Mouse (Mus musculus) small intestine, adult 2 months (tissue): ENCODE results near the gene Srgn.

Experiments used
- CTCF ChIP-seq: fragments of 200-500 bp; IDR thresholded peaks from 2 replicates; pipeline ENCODE4 v1.5.1; 2012; ENCODE audit warnings: low read depth, mild to moderate bottlenecking, control low read depth, inconsistent platforms, low read length, moderate library complexity, mixed read lengths; ENCODE audit not compliant: insufficient replicate concordance, insufficient read length; ENCODE audit errors: extremely low read depth
- POLR2A ChIP-seq: fragments of 200-500 bp; IDR thresholded peaks from 2 replicates; pipeline ENCODE4 v1.6.1; 2012; ENCODE audit warnings: low read depth, mild to moderate bottlenecking, control low read depth, inconsistent platforms, low read length, moderate library complexity

GRCm38 (mm10) chr10:62553611-62554091, 26.4 kb upstream of the Srgn start:
- TF ChIP-seq CTCF (no peak), POLR2A (0 out of 2 replicates have a peak, but pooled peaks have one; percentile 25)
